Mouse (Mus musculus) small intestine, adult 2 months (tissue): Measurements from ENCODE around the gene Lfng. TPM values are rescaled to one million over a fixed set of nuclear protein-coding genes. Genes with fewer than 3 reads are reported as not detected.

Source experiments
- H3K27ac ChIP-seq: fragments of 200-500 bp; 2 replicates; pipeline ENCODE4 v1.5.1; 2012; ENCODE audit warnings: low read depth, low read length, control low read depth, inconsistent platforms; ENCODE audit not compliant: insufficient read depth
- H3K27me3 ChIP-seq: fragments of 200-500 bp; 2 replicates; pipeline ENCODE4 v1.6.1; 2012; ENCODE audit warnings: mild to moderate bottlenecking, moderate library complexity, low read length, inconsistent platforms; ENCODE audit not compliant: control insufficient read depth, insufficient read depth
- H3K36me3 ChIP-seq: fragments of 200-500 bp; 2 replicates; pipeline ENCODE4 v1.6.1; 2012; ENCODE audit warnings: mild to moderate bottlenecking, low read length, control low read depth, inconsistent platforms; ENCODE audit not compliant: control insufficient read depth, insufficient read depth
- H3K4me1 ChIP-seq: fragments of 200-500 bp; 2 replicates; pipeline ENCODE4 v1.6.1; 2012; ENCODE audit warnings: low read length, inconsistent platforms, mixed read lengths; ENCODE audit not compliant: control insufficient read depth, insufficient read depth, insufficient read length
- H3K4me3 ChIP-seq: fragments of 200-500 bp; 2 replicates; pipeline ENCODE4 v1.5.1; 2012; ENCODE audit warnings: low read depth, mild to moderate bottlenecking, control low read depth, inconsistent platforms, low read length, moderate library complexity
- CTCF ChIP-seq: fragments of 200-500 bp; IDR thresholded peaks from 2 replicates; pipeline ENCODE4 v1.5.1; 2012; ENCODE audit warnings: low read depth, mild to moderate bottlenecking, control low read depth, inconsistent platforms, low read length, moderate library complexity, mixed read lengths; ENCODE audit not compliant: insufficient replicate concordance, insufficient read length; ENCODE audit errors: extremely low read depth
- POLR2A ChIP-seq: fragments of 200-500 bp; IDR thresholded peaks from 2 replicates; pipeline ENCODE4 v1.6.1; 2012; ENCODE audit warnings: low read depth, mild to moderate bottlenecking, control low read depth, inconsistent platforms, low read length, moderate library complexity
- WGBS: fragments of 180-500 bp; shearing (Covaris S2); methylation state at CpG from one replicate; pipeline ENCODE4 v1.1.7; 2018; 5-methylcytosine and 5-hydroxymethylcytosine counted together
- polyA plus RNA-seq: library from polyadenylated mRNA; depleted of rRNA; stranded (reverse); fragments of >200 nt; gene quantifications from 2 replicates; pipeline ENCODE4 v1.2.3, GENCODE M21; 2012

Gene Lfng
- polyA plus RNA-seq, 1 experiment, result 29.9 TPM

DNA sequence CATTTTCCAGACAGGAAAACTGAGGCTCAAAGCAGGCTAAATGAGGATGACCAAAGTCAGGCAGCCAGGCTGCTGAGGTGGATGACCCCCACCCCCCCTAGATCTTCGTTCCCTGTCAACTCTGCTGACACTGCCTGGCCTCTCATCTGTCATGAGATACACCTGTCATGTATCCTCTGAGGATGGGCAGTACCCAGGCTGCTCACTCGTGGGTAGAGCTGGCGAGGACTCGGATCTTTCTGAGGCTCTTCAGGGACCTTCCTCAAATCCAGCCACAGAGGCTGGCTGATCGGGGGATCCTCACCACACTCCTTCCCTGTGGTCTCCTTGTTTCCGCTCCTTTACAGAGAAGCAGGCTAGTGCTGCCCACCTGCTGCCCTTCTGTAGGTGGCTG is 9.0 kb downstream of the Lfng start:
- WGBS, result 71% methylated on average over 6 of the region's 6 CpGs
- Histone ChIP-seq H3K27me3 (no peaks in the 10 kb centered on the region), H3K27ac (peak overlapping the region; percentile 56; the same call in 1 of the 2 replicates), H3K4me3 (no peak overlapping the region), H3K4me1 (peaks cover 19% of the 10 kb centered on the region), H3K36me3 (peaks cover 7% of the 10 kb centered on the region; the same call in 1 of the 2 replicates)
- TF ChIP-seq CTCF (no peak), POLR2A (no peak)

DNA sequence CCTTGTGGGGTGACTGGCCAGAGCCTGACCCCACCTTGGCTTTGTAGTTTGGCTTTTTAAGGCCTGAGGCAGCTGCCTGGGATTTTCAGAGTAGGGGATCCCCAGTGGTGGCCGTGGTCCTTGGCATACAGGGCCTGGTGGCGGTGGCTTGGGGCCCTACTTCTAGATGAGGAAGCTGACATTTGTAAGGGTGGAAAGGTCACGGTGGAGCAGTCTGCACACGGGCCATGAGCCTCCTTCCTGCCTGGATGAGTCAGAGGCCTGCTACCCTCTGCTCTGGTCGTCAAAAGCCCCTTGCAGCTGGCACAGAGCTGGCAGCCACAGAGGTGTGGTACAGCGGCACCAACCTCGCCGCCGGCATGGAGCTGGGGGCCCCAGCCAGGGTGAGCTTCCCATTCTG is 9.6 kb downstream of the Lfng start:
- Histone ChIP-seq H3K36me3 (peaks cover 7% of the 10 kb centered on the region; the same call in 1 of the 2 replicates), H3K27ac (peak overlapping the region; percentile 66), H3K27me3 (no peaks in the 10 kb centered on the region), H3K4me1 (peaks cover 14% of the 10 kb centered on the region), H3K4me3 (no peak overlapping the region)
- TF ChIP-seq CTCF (no peak), POLR2A (no peak)
- 55% methylated on average over 9 of the region's 9 CpGs for WGBS

DNA sequence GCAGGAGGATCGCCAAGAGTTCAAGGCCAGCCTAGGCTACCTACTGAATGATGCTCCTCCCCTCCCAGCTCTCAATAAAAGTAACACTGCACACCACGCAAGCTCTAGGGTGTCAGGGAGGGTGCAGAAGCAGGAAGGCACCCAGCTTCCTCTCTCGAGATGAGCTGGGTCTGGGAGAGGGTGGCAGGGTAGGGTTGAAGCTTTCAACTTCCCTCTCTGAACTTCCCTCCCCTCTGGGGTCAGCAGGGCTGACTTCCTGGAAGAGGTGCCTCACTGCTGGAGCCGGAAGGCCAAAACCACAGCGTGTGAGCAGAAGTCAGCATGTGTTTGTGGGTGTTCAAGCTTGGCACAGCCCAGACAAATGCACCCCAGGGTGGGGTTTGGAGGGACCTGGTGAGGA is 10.6 kb downstream of the Lfng start:
- Histone ChIP-seq H3K4me1 (peaks cover 5% of the 10 kb centered on the region), H3K36me3 (peaks cover 5% of the 10 kb centered on the region; the same call in 1 of the 2 replicates), H3K4me3 (no peak overlapping the region), H3K27ac (peak overlapping the region; percentile 70), H3K27me3 (no peaks in the 10 kb centered on the region)
- WGBS, result 61% methylated on average over 5 of the region's 5 CpGs
- no peak for TF ChIP-seq CTCF
- no peak for TF ChIP-seq POLR2A

- TF ChIP-seq CTCF (peak; percentile 86), POLR2A (no peak)
- Histone ChIP-seq H3K4me1 (peaks cover 21% of the 10 kb centered on the region), H3K27ac (no peak overlapping the region), H3K36me3 (peaks cover 5% of the 10 kb centered on the region; the same call in 1 of the 2 replicates), H3K4me3 (no peak overlapping the region), H3K27me3 (no peaks in the 10 kb centered on the region)
- 15% methylated on average over 6 of the region's 6 CpGs for WGBS
Observed at GRCm38 (mm10) chr5:140619151-140619771, 12.1 kb downstream of the Lfng start.

GRCm38 (mm10) chr5:140619895-140620736 is 13.0 kb downstream of the Lfng start:
- TF ChIP-seq POLR2A, result no peak
- TF ChIP-seq CTCF, result no peak
- no peak overlapping the region for H3K4me3 ChIP-seq
- H3K27me3 ChIP-seq, result no peaks in the 10 kb centered on the region
- H3K4me1 ChIP-seq, result peaks cover 24% of the 10 kb centered on the region
- 45% methylated on average over 7 of the region's 7 CpGs for WGBS
- no peak overlapping the region for H3K27ac ChIP-seq
- peaks cover 6% of the 10 kb centered on the region; the same call in 1 of the 2 replicates for H3K36me3 ChIP-seq

DNA sequence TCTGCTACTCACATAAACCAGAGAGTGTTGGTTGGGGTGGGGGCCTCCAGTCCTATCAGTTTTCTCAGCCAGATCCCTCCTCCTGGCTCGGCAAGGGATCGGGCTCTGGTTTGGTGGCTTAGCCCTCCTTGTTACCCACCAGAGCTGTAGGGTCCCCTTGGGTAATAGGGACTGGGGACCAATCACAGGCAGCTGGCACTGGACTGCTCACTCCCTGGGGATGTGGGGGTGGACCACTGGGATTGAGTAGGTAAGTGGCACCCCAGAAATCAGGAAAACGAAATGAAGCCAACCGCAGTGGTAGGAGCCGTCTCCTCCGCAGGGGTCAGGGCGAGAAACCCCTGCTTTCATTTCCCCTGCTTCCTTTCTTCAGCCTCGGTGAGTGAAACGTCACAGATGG is 14.0 kb downstream of the Lfng start:
- no peak overlapping the region for H3K27ac ChIP-seq
- peaks cover 10% of the 10 kb centered on the region; the same call in 1 of the 2 replicates for H3K36me3 ChIP-seq
- H3K27me3 ChIP-seq, result no peaks in the 10 kb centered on the region
- H3K4me1 ChIP-seq, result peaks cover 24% of the 10 kb centered on the region
- whole genome bisulfite sequencing, result 82% methylated on average over 9 of the region's 9 CpGs
- TF ChIP-seq CTCF (no peak), POLR2A (no peak)
- H3K4me3 ChIP-seq, result no peak overlapping the region

GRCm38 (mm10) chr5:140621517-140621916 is 14.4 kb downstream of the Lfng start:
- Histone ChIP-seq H3K36me3 (peaks cover 13% of the 10 kb centered on the region; the same call in 1 of the 2 replicates), H3K4me3 (no peak overlapping the region), H3K4me1 (peaks cover 22% of the 10 kb centered on the region), H3K27ac (no peak overlapping the region), H3K27me3 (no peaks in the 10 kb centered on the region)
- WGBS, result 78% methylated on average over 10 of the region's 10 CpGs
- TF ChIP-seq POLR2A (no peak), CTCF (no peak)
